ENCODE assay signal across 14 mouse cellular contexts in the genomic region with DNA sequence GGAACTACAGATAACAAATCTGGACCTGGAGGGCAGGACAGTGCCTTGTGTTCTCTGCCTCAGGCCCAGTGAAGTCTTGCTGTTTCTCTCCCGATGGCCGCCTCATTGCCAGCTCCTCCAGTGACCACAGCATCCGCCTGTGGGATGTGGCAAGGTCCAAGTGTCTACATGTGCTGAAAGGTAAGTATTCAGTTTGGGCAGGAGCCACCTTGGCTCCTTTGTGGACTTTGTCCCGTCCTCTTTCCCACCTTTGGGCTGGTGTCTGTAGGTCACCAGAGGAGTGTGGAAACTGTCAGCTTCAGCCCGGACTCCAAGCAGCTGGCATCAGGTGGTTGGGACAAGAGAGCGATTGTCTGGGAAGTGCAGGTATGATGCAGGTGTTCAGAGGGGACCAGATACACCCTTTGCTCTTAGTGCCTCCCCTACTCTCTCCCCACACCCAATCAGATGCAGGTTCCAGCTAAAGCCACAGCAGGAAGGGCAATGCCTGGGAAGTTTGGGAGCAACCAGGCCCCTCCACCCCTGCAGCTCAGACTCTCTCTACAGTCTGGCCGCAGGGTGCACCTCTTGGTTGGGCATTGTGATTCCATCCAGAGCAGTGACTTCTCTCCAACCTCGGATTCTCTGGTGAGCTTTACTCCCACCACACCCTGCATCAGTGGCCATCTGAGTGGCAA. TPM values are rescaled to one million over a fixed set of nuclear protein-coding genes. Genes with fewer than 3 reads are reported as not detected.
DNase-seq lines count a peak whose midpoint lies in the region; ATAC-seq and TF ChIP-seq lines count a peak whose summit lies in the region.
"Had no signal": no experiment of that assay in that cellular context is flagged by ENCODE, and none has a peak within 500 bp of the region (broad histone marks: within the 10 kb centered on the region; RNA-seq: fewer than 3 reads in every experiment).

No protein-coding gene starts in this region.

- no peak overlapping the region for H3K4me3 ChIP-seq in ES-E14 (ENCODE audit: insufficient read depth in 1 of 2, low read depth in 1 of 2, low read length in 2 of 2, poor library complexity in 1 of 2, severe bottlenecking in 1 of 2)
- no peak overlapping the region for H3K4me3 ChIP-seq in kidney, embryonic 15.5 days (replicated peaks)
- H3K4me3 ChIP-seq in hindbrain, postnatal 0 days (ENCODE audit: low read length): no peak overlapping the region
- H3K4me3 ChIP-seq: forebrain, embryonic 13.5 days; heart, adult 2 months; lung, embryonic 15.5 days had no signal

- H3K36me3 ChIP-seq in ES-E14 (ENCODE audit: control insufficient read depth, insufficient read depth, low read length, poor library complexity, severe bottlenecking): peaks cover 47% of the 10 kb centered on the region
- H3K36me3 ChIP-seq in kidney, embryonic 15.5 days: peaks cover 44% of the 10 kb centered on the region
- H3K36me3 ChIP-seq in hindbrain, postnatal 0 days (ENCODE audit: insufficient read depth, low read length): peaks cover 31% of the 10 kb centered on the region

- H3K27me3 ChIP-seq in kidney, embryonic 15.5 days: peaks cover 4% of the 10 kb centered on the region; the same call in 1 of the 2 replicates
- H3K27me3 ChIP-seq in hindbrain, postnatal 0 days (ENCODE audit: insufficient read depth, low read length): no peaks in the 10 kb centered on the region
- H3K27me3 ChIP-seq: lung, embryonic 15.5 days had no signal

- WGBS in kidney, embryonic 15.5 days: 69% methylated on average over 8 of the region's 8 CpGs
- 76% methylated on average over 8 of the region's 8 CpGs for WGBS in hindbrain, postnatal 0 days

- H3K9me3 ChIP-seq in ES-E14 (ENCODE audit: control insufficient read depth, insufficient read depth, low read depth, low read length): no peaks in the 10 kb centered on the region
- no peaks in the 10 kb centered on the region for H3K9me3 ChIP-seq in kidney, embryonic 15.5 days (replicated peaks)
- no peaks in the 10 kb centered on the region for H3K9me3 ChIP-seq in hindbrain, postnatal 0 days (ENCODE audit: low read length)
- H3K9me3 ChIP-seq: forebrain, embryonic 13.5 days; lung, embryonic 15.5 days had no signal

- no peak for TF ChIP-seq CTCF in hindbrain, postnatal 0 days (IDR thresholded peaks at IDR 0.05; ENCODE audit: low read depth)

- in situ Hi-C loops in ES-E14 (cut with MboI; ENCODE audit: low sequenced_read_pairs in 2 of 2, unreplicated experiment in 2 of 2): loop anchor here in 1 of 2 experiments (5.0 kb wide), 1 partner anchor 68 kb away; a partner anchor contains a TSS

- ATAC-seq in kidney, embryonic 15.5 days (replicated peaks; ENCODE audit: low FRiP score): no peak
- ATAC-seq in hindbrain, postnatal 0 days: no peak
- ATAC-seq: forebrain, embryonic 13.5 days had no signal

- no peak overlapping the region for H3K27ac ChIP-seq in ES-E14 (ENCODE audit: insufficient read depth, low read depth, low read length, poor library complexity, severe bottlenecking)
- 0 out of 2 replicates have a peak overlapping the region, but pooled peaks have one; percentile 4 for H3K27ac ChIP-seq in kidney, embryonic 15.5 days
- no peak overlapping the region for H3K27ac ChIP-seq in hindbrain, postnatal 0 days
- H3K27ac ChIP-seq: forebrain, embryonic 13.5 days; heart, adult 2 months; lung, embryonic 15.5 days had no signal

- no peak overlapping the region for H3K4me2 ChIP-seq in kidney, embryonic 15.5 days
- H3K4me2 ChIP-seq in hindbrain, postnatal 0 days (ENCODE audit: low read depth, low read length): no peak overlapping the region
- H3K4me2 ChIP-seq: forebrain, embryonic 13.5 days; lung, embryonic 15.5 days had no signal

- peaks cover 0 to 16% of the 10 kb centered on the region in 2 experiments; a peak in 1 of 4 replicates for H3K4me1 ChIP-seq in ES-E14 (ENCODE audit: control insufficient read depth in 2 of 2, insufficient read depth in 2 of 2, low read length in 2 of 2, poor library complexity in 1 of 2)
- peaks cover 40% of the 10 kb centered on the region for H3K4me1 ChIP-seq in kidney, embryonic 15.5 days
- peaks cover 7% of the 10 kb centered on the region; the same call in 1 of the 2 replicates for H3K4me1 ChIP-seq in hindbrain, postnatal 0 days (ENCODE audit: insufficient read depth, low read length)

- DNase-seq in kidney, adult 8-10 months: peak; percentile 58 to 60
- DNase-seq in kidney, postnatal 14 days: no peak
- DNase-seq in ES-E14 (ENCODE audit: low read depth, low spot score): no peak
- DNase-seq in yolk sac, embryonic 10.5 days (ENCODE audit: low spot score): peak; percentile 29
- DNase-seq in hindbrain, postnatal 0 days (ENCODE audit: low spot score): no peak
- DNase-seq in cerebellum, adult 8-10 months: no peak
- DNase-seq: adrenal gland, postnatal 10 days; cerebellum, adult 9-11 months; heart, adult 2 months; heart, postnatal 10 days; right cerebral cortex, adult 18-20 months had no signal

- H3K9ac ChIP-seq in ES-E14 (ENCODE audit: insufficient read depth, low read depth, low read length, poor library complexity, severe bottlenecking): no peak overlapping the region
- H3K9ac ChIP-seq in kidney, embryonic 15.5 days: no peak overlapping the region
- H3K9ac ChIP-seq in hindbrain, postnatal 0 days (replicated peaks; ENCODE audit: low read length): no peak overlapping the region
- H3K9ac ChIP-seq: forebrain, embryonic 13.5 days; lung, embryonic 15.5 days had no signal

TF ChIP-seq in ES-E14, 5 proteins besides CTCF, POLR2A, EP300 and RAD21:
- no peak for TF ChIP-seq HCFC1 (IDR thresholded peaks at IDR 0.05; ENCODE audit: borderline replicate concordance, insufficient read depth, low read length)
- TF ChIP-seq ZNF384 (IDR thresholded peaks at IDR 0.05; ENCODE audit: low read depth, low read length): no peak
- no peak for TF ChIP-seq MAFK (IDR thresholded peaks at IDR 0.05; ENCODE audit: insufficient read depth, low read depth, low read length)
- TF ChIP-seq CHD2 (IDR thresholded peaks at IDR 0.05; ENCODE audit: low read depth, low read length): peak; percentile 24; the same call in 1 of the 2 replicates

RNA-seq across cellular contexts. Expression of a gene that starts 2.8 kb away (rescaled TPM):
- total RNA-seq in ES-E14 (2012; rRNA removed): 1.7 and 2.6 TPM in 2 replicates
- 1.9 and 2.1 TPM in 2 replicates for polyA plus RNA-seq in kidney, embryonic 15.5 days (2015; fragmentation: Nextera tagmentation; extraction: Ambion mirVana)
- total RNA-seq in hindbrain, postnatal 0 days (2014; rRNA removed): 0.93 and 1.2 TPM in 2 replicates
- polyA plus RNA-seq in hindbrain, postnatal 0 days (2015; fragmentation: Nextera tagmentation; extraction: Ambion mirVana): 0.66 and 0.73 TPM in 2 replicates

RNA-seq across cellular contexts. Expression of a gene that starts 5.1 kb away (rescaled TPM):
- total RNA-seq in ES-E14 (2012; rRNA removed): 42.0 and 58.4 TPM in 2 replicates
- polyA plus RNA-seq in kidney, embryonic 15.5 days (2015; fragmentation: Nextera tagmentation; extraction: Ambion mirVana): 131 and 132 TPM in 2 replicates
- 45.5 and 63.8 TPM in 2 replicates for total RNA-seq in hindbrain, postnatal 0 days (2014; rRNA removed)
- 176 and 181 TPM in 2 replicates for polyA plus RNA-seq in hindbrain, postnatal 0 days (2015; fragmentation: Nextera tagmentation; extraction: Ambion mirVana)

RNA-seq across cellular contexts. Expression of a gene that starts 5.4 kb away (rescaled TPM):
- total RNA-seq in ES-E14 (2012; rRNA removed): 1,385 and 1,524 TPM in 2 replicates
- polyA plus RNA-seq in kidney, embryonic 15.5 days (2015; fragmentation: Nextera tagmentation; extraction: Ambion mirVana): 1,044 and 1,085 TPM in 2 replicates
- total RNA-seq in hindbrain, postnatal 0 days (2014; rRNA removed): 41.1 and 46.1 TPM in 2 replicates
- 600 and 645 TPM in 2 replicates for polyA plus RNA-seq in hindbrain, postnatal 0 days (2015; fragmentation: Nextera tagmentation; extraction: Ambion mirVana)

Comparison
In these comparisons a context has a peak if more than half of its experiments do, and no peak if none do; other contexts are left out.
1. DNase-seq: peak in kidney, adult 8-10 months (2 of 2) and yolk sac, embryonic 10.5 days (single experiment); none in kidney, postnatal 14 days (single experiment), ES-E14 (single experiment), hindbrain, postnatal 0 days (single experiment) and cerebellum, adult 8-10 months (single experiment).
2. RNA of a gene that starts 5.4 kb away (total RNA-seq): 1,385 to 1,524 TPM in ES-E14; 41.1 to 46.1 TPM in hindbrain, postnatal 0 days; every median in the first group is over 10 times any median in the second.